Mouse (Mus musculus) intestine, postnatal 0 days (tissue): ENCODE measurements around the gene Dexi. TPM values are rescaled to one million over a fixed set of nuclear protein-coding genes. Genes with fewer than 3 reads are reported as not detected.

Source experiments
- ATAC-seq: fragments of 200-750 bp; cut with Nextera tagmentation; 2 replicates; pipeline ENCODE4 v1.8.0; 2017; ENCODE audit warnings: mild to moderate bottlenecking, moderate TSS enrichment, moderate library complexity
- H3K27ac ChIP-seq: fragments of 300-500 bp; sonication (generic); 2 replicates; pipeline ENCODE4 v1.5.1; 2014; ENCODE audit warnings: mild to moderate bottlenecking, low read depth, low read length, moderate library complexity
- H3K27me3 ChIP-seq: fragments of 300-500 bp; sonication (generic); replicated peaks from 2 replicates; pipeline ENCODE4 v1.6.1; 2014; ENCODE audit warnings: low read length, mixed read lengths; ENCODE audit not compliant: control insufficient read depth, insufficient read depth
- H3K36me3 ChIP-seq: fragments of 300-500 bp; sonication (generic); 2 replicates; pipeline ENCODE4 v1.6.1; 2014; ENCODE audit warnings: mild to moderate bottlenecking, moderate library complexity; ENCODE audit not compliant: control insufficient read depth, insufficient read depth
- H3K4me1 ChIP-seq: fragments of 300-500 bp; sonication (generic); replicated peaks from 2 replicates; pipeline ENCODE4 v1.6.1; 2014; ENCODE audit warnings: antibody characterized with exemption, low read length, mixed read lengths; ENCODE audit not compliant: control insufficient read depth, insufficient read depth
- H3K4me2 ChIP-seq: fragments of 300-500 bp; sonication (generic); replicated peaks from 2 replicates; pipeline ENCODE4 v1.6.1; 2014; ENCODE audit warnings: low read depth, mild to moderate bottlenecking, moderate library complexity
- H3K4me3 ChIP-seq: fragments of 300-500 bp; sonication (generic); 2 replicates; pipeline ENCODE4 v1.5.1; 2014; ENCODE audit warnings: low read depth, low read length
- H3K9ac ChIP-seq: fragments of 300-500 bp; sonication (generic); 2 replicates; pipeline ENCODE4 v1.6.1; 2014; ENCODE audit warnings: mild to moderate bottlenecking, low read depth, low read length
- H3K9me3 ChIP-seq: fragments of 300-500 bp; sonication (generic); 2 replicates; pipeline ENCODE4 v1.6.1; 2016; ENCODE audit warnings: mixed run types; ENCODE audit not compliant: control insufficient read depth
- CTCF ChIP-seq: sonication (generic); IDR thresholded peaks from 2 replicates; pipeline ENCODE4 v1.5.1; 2016; ENCODE audit warnings: low read depth, mild to moderate bottlenecking, control low read depth, antibody characterized with exemption, moderate library complexity
- WGBS: fragments of 180-500 bp; shearing (Covaris S2); extraction: QIAGEN DNeasy Blood & Tissue Kit; methylation state at CpG from one replicate; pipeline ENCODE4 v1.1.7; 2014; 5-methylcytosine and 5-hydroxymethylcytosine counted together
- polyA plus RNA-seq: library from polyadenylated mRNA; unstranded; fragments of >200 nt; fragmentation: Nextera tagmentation; extraction: Ambion mirVana; gene quantifications from 2 replicates; pipeline ENCODE4 v1.2.1, GENCODE M21; 2015

Gene Dexi
- polyA plus RNA-seq, 1 experiment from 2014 or later, result 8.9 TPM

DNA sequence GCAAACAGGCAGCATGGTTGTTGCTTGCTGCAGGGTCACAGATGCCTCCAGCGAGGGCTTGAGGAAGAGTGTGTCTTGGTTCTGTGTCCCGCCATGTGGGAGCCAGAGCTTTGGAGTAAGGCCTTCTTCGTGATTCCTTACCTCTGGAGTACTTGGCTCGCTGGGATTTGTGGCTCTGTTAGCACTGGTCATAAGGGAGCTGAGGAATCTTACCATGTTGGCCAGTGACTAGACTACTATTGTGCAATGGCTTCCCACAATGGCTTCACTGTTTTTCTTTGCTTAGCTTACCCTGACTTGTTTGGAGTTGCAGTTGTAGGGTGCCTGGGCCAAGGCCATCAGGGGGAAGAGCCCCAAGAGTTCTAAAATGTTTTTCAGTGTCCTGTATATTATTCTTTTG is 33.1 kb upstream of the Dexi start:
- WGBS, result 90% methylated on average over 4 of the region's 4 CpGs
- TF ChIP-seq CTCF, result no peak
- H3K36me3 ChIP-seq, result peaks cover 44% of the 10 kb centered on the region
- no peaks in the 10 kb centered on the region for H3K27me3 ChIP-seq
- no peaks in the 10 kb centered on the region for H3K4me1 ChIP-seq
- H3K27ac ChIP-seq, result no peak overlapping the region
- no peak overlapping the region for H3K4me2 ChIP-seq
- H3K4me3 ChIP-seq, result no peak overlapping the region
- no peaks in the 10 kb centered on the region for H3K9me3 ChIP-seq
- H3K9ac ChIP-seq, result no peak overlapping the region
- no peak for ATAC-seq

DNA sequence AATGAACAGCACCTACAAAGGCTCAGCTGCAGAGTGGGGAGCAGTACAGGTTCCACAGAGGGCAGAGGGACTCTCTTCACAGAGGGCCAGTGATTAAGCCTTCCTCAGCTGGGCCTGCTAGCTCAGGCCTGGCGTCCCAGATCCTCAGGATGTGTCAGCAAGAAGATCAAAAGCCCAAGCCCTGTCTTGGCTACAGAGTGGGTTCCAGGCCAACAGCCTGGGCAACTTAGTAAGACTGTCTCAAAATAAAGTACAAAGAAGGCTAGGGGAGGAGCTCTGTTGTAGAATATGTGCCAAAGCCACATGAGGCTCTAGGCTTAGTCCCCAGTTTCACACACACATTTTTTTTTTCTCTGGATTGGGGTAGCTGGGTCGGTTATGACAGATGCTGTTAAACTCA is 32.1 kb upstream of the Dexi start:
- Histone ChIP-seq H3K27me3 (no peaks in the 10 kb centered on the region), H3K4me3 (no peak overlapping the region), H3K27ac (no peak overlapping the region), H3K4me2 (no peak overlapping the region), H3K36me3 (peaks cover 38% of the 10 kb centered on the region), H3K9ac (no peak overlapping the region), H3K9me3 (no peaks in the 10 kb centered on the region), H3K4me1 (no peaks in the 10 kb centered on the region)
- ATAC-seq, result no peak
- 75% methylated on average over 2 of the region's 2 CpGs for WGBS
- no peak for TF ChIP-seq CTCF

DNA sequence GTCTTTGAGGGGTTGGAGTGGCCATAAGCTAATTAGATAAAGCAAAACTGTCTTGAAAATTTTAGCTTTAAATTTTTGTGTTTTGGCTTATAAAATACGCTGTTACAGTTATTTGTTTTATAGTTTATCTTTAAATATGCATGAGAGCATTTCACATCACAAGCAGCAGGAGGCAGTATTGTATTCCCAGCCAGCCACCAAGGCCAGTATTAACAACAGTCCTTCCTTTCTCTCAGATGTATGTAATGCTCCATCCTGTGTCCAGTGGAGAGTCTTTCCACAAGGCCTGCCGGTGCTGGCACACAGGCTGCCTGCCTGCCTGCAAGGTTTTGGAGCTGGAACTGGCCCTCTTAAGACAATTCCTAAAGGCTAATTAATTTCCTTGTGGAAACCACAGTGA is 29.0 kb upstream of the Dexi start:
- no peaks in the 10 kb centered on the region for H3K27me3 ChIP-seq
- no peak overlapping the region for H3K4me2 ChIP-seq
- ATAC-seq, result no peak
- H3K36me3 ChIP-seq, result peaks cover 35% of the 10 kb centered on the region
- no peak overlapping the region for H3K9ac ChIP-seq
- 48% methylated on average over 2 of the region's 2 CpGs for WGBS
- H3K27ac ChIP-seq, result no peak overlapping the region
- H3K9me3 ChIP-seq, result no peaks in the 10 kb centered on the region
- no peaks in the 10 kb centered on the region for H3K4me1 ChIP-seq
- no peak overlapping the region for H3K4me3 ChIP-seq
- peak; percentile 88 for TF ChIP-seq CTCF

DNA sequence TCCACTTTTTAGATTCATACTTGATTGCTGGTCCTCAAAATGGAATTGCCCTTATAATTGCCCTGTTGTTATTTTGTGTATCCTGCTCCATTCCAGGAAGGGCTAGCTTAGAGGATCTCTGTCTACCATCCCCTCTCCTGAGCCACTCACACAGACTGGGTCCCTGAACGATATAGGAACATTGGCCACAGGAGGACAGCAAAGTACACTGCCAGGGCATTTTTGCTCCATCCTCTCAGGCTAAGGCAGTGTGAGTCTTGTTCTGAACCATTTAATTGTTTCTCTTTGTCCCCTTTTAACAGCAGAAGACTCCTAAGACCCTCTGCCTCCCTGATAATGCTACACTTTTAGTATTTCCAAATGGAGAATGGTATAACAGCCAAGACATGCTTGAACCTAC is 27.9 kb upstream of the Dexi start:
- no peaks in the 10 kb centered on the region for H3K27me3 ChIP-seq
- H3K4me3 ChIP-seq, result no peak overlapping the region
- ATAC-seq, result no peak
- H3K9ac ChIP-seq, result no peak overlapping the region
- no peaks in the 10 kb centered on the region for H3K9me3 ChIP-seq
- 65% methylated on average over 1 of the region's 1 CpGs for WGBS
- H3K27ac ChIP-seq, result no peak overlapping the region
- no peak overlapping the region for H3K4me2 ChIP-seq
- H3K36me3 ChIP-seq, result peaks cover 29% of the 10 kb centered on the region
- no peaks in the 10 kb centered on the region for H3K4me1 ChIP-seq
- peak; percentile 34; the same call in 1 of the 2 replicates for TF ChIP-seq CTCF

DNA sequence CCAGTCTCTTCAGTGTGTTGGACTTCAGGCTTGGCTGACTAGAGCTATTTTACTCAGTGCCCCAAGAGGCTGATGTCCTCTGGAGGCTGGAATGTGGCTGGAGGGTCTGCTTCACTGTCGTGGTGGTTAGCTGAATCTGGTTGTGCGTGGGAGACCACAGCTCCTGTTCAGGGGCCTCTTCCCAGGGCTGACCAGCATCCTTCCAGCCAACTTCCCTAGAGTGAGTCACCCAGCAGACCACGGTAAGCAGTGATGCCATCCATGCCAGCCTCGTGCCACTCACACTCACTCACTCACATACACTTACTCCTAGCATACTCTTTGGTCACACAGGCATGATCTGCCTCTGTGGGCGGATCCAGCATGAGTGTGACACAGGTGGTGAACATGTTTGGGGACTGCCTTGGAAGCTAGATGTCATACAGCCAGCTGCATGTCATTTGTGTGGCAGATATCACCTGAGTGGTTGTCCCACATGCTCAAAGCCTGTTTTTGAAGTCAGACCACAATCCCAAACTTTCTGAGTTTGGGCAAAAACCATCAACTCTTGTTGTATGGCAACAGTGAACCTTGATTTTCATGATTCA is 27.0 kb upstream of the Dexi start:
- ATAC-seq, result no peak
- no peak for TF ChIP-seq CTCF

DNA sequence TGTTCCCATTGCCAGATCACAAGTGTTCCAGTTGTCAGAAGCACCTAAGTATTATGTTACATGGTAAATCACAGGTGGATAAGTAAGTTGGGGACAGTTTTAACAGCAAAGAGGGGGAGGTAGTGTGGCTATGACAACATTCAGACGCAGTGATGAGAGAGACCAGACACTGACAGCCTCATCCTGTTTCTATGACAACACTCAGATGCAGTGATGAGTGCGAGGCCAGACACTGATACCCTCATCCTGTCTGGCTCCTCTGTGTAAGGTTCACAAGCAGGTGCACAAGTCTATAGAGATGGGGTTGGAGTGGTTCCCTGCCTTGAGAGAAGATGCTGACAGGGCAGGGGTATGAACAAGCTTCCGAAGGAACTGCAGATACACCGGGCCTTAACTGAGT is 24.3 kb upstream of the Dexi start:
- H3K27ac ChIP-seq, result no peak overlapping the region
- TF ChIP-seq CTCF, result no peak
- no peaks in the 10 kb centered on the region for H3K27me3 ChIP-seq
- no peak overlapping the region for H3K4me2 ChIP-seq
- 87% methylated on average over 4 of the region's 4 CpGs for WGBS
- peaks cover 15% of the 10 kb centered on the region; the same call in 1 of the 2 replicates for H3K36me3 ChIP-seq
- no peaks in the 10 kb centered on the region for H3K9me3 ChIP-seq
- H3K9ac ChIP-seq, result no peak overlapping the region
- H3K4me1 ChIP-seq, result no peaks in the 10 kb centered on the region
- no peak overlapping the region for H3K4me3 ChIP-seq
- no peak for ATAC-seq

More for the DNA sequence above, 27.0 kb upstream of the Dexi start:
- Histone ChIP-seq H3K9me3 (no peaks in the 10 kb centered on the region), H3K27me3 (no peaks in the 10 kb centered on the region), H3K27ac (no peak overlapping the region), H3K9ac (no peak overlapping the region), H3K36me3 (peaks cover 29% of the 10 kb centered on the region), H3K4me1 (no peaks in the 10 kb centered on the region), H3K4me3 (no peak overlapping the region), H3K4me2 (no peak overlapping the region)
- 91% methylated on average over 5 of the region's 5 CpGs for WGBS
